Mouse (Mus musculus): ENCODE measurements around the gene Ddr2. TPM values are rescaled to one million over a fixed set of nuclear protein-coding genes. Genes with fewer than 3 reads are reported as not detected.

The Ddr2 gene
- not detected for polyA plus RNA-seq (2017; shearing (Covaris generic))

DNA sequence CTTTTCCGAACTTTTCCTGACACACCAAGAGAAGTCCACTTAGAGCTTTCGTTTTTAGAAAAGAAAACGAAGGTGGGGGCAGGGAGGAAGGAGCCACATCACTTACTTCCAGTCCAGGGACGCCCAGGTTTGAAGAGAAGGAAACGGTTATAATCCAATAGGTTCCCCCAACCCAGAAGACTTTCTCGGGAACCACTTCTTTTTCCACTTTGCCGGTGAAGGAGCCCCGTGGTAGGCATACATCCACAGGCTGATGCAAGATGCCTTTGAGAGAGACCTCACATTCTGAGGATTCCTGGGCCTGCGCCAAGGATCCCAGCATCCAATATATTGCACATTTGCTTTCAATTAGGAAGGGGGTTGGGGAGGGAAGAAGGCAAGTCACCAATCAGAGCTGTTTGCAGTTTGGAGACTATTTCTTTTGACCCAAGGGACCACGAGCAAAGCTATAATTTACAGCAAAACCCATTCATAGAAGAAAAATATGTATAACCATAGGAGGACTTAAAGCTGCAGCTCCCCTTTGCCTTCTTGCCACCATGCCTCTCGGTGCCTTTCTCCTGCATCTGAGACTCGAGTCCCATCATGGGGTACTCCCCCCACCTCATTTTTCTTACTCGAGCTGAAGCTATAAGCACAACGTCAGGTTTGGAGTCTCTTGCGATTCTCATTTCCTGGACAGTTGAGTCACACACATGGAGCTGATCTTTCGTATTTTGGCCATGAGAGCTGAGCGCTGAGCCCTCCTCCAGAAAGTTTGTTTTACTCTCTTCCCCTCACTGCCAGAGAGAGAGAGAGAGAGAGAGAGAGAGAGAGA lies at the start of gene Ddr2:
Ddr2 (minus strand) TSS at position 247 of the 817 bp plus-strand sequence.

DNA sequence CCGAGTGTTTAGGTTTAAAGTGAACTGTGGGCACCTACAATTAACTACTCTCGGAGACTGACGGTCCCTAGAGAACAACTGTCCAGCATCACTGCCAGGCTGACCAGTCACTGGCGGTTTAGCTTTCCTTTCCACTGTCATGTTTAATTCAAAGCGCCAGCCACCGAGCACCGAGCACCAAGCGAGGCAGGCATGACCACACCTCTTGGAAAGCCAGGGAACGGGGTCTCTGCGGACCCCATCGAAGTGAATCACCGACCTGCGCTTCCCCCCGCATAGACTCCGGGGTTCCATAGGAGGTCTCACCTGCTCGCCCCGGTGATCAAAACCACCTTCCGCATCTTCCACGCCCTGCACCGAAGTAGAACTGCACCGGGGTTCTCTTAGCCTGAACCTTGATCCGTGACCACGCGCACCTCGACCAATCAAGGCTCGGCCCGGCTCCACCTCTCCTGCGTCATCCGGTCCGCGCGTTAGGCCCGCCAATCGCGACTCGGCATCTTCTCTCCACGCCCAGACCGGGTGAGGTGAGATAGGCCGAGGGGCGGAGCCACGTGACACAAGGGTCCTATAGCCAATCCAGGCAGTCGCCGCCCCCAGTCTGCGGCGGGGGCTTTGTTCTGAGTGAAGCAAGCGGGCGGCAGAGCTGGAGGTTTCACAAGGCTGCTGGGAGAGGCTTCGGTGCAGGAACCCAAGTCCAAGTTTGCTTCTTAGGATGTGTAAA lies 141.6 kb downstream of the Ddr2 start, which contains the start of gene Hsd17b7:
Hsd17b7 (minus strand) TSS at position 450 of the 724 bp plus-strand sequence.

DNA sequence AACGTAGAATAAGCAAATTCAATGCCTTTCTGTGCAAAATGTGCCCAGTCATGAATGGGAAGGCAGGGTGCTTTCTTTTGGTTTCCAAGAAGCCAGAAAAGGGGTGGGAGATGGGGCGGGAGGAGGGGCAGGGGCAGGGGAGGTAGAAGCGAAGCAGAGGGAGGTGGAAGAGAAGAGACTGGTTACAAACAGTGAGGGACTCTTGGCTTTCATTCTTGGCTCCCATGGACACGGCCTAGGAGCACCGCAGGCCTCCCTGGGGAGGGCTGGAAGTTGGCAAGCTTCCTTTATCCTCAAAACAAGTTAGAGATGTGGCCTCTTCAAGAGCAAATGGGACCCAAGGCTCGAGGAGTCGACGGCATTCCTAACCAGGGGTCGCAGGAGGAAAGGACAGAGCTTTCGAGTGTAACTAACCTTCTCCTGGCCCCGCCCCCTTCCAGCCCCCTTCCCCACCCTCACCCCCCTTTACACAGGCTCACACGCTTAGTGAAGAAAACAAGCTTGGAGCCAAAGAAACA lies 182.0 kb downstream of the Ddr2 start, which contains the start of gene Ccdc190:
Ccdc190 (plus strand) TSS at position 195 of the 518 bp plus-strand sequence.

Other genes starting within 250 kb of the Ddr2 start
- not detected for gene Ccdc190, start 182.1 kb downstream of the Ddr2 start, polyA plus RNA-seq (2017; shearing (Covaris generic))
- gene Hsd17b7, start 141.5 kb downstream of the Ddr2 start, polyA plus RNA-seq (2017; shearing (Covaris generic)) = 6.5 TPM
- 34.9 TPM for gene Uap1, start 64.2 kb upstream of the Ddr2 start, polyA plus RNA-seq (2017; shearing (Covaris generic))
- 28.1 TPM for gene Uhmk1, start 104.6 kb upstream of the Ddr2 start, polyA plus RNA-seq (2017; shearing (Covaris generic))
- not detected for gene Sh2d1b2, start 122.0 kb upstream of the Ddr2 start, polyA plus RNA-seq (2017; shearing (Covaris generic))
- gene Sh2d1b1, start 166.6 kb upstream of the Ddr2 start, polyA plus RNA-seq (2017; shearing (Covaris generic)) = not detected
- not detected for gene Gm7694, start 195.6 kb upstream of the Ddr2 start, polyA plus RNA-seq (2017; shearing (Covaris generic))
- gene Spata46, start 198.0 kb upstream of the Ddr2 start, polyA plus RNA-seq (2017; shearing (Covaris generic)) = not detected